ENCODE assay signal across 11 mouse cellular contexts in genomic region chr17:34692906-34693305, GRCm38 (mm10). TPM values are rescaled to one million over a fixed set of nuclear protein-coding genes. Genes with fewer than 3 reads are reported as not detected.
A peak's percentile ranks its signal among the peaks of the same experiment; 100 is the strongest.
DNase-seq lines count a peak whose midpoint lies in the region; TF ChIP-seq lines count a peak whose summit lies in the region.
"Had no signal": no experiment of that assay in that cellular context is flagged by ENCODE, and none has a peak within 500 bp of the region (broad histone marks: within the 10 kb centered on the region; RNA-seq: fewer than 3 reads in every experiment).

No protein-coding gene starts in this region.

- H3K27me3 ChIP-seq in heart, adult 2 months (ENCODE audit: control insufficient read depth, insufficient read depth, low read length) = no peaks in the 10 kb centered on the region
- peaks cover 10% of the 10 kb centered on the region; the same call in 1 of the 2 replicates for H3K27me3 ChIP-seq in heart, embryonic 10.5 days (ENCODE audit: insufficient read depth, poor library complexity, severe bottlenecking)
- H3K27me3 ChIP-seq: liver, embryonic 15.5 days had no signal

- no peaks in the 10 kb centered on the region for H3K36me3 ChIP-seq in heart, adult 2 months (ENCODE audit: control insufficient read depth, insufficient read depth, low read length)
- no peaks in the 10 kb centered on the region for H3K36me3 ChIP-seq in heart, embryonic 10.5 days
- H3K36me3 ChIP-seq: liver, embryonic 15.5 days had no signal

- peak; percentile 88 to 89 for DNase-seq in heart, adult 2 months
- no peak for DNase-seq in heart, embryonic 10.5 days (ENCODE audit: low spot score)
- peak; percentile 52 to 75 for DNase-seq in adrenal gland, postnatal 36 days
- DNase-seq in heart, postnatal 14 days = peak; percentile 87 to 92
- DNase-seq in lung, postnatal 25 days (ENCODE audit: low spot score) = peak; percentile 67
- no peak for DNase-seq in embryo, embryonic 11 days
- DNase-seq in frontal cortex, adult 2 months (ENCODE audit: extremely low spot score in 1 of 2, low spot score in 1 of 2) = no peak
- no peak for DNase-seq in left cerebral cortex, adult 18-20 months (ENCODE audit: low spot score in 2 of 2)
- DNase-seq: layer of hippocampus, postnatal 36 days had no signal

- H3K4me1 ChIP-seq in heart, adult 2 months (ENCODE audit: control insufficient read depth, insufficient read depth, low read length) = peaks cover 3% of the 10 kb centered on the region
- H3K4me1 ChIP-seq in heart, embryonic 10.5 days = peaks cover 16% of the 10 kb centered on the region; the same call in 1 of the 2 replicates
- H3K4me1 ChIP-seq: liver, embryonic 15.5 days had no signal

- intact Hi-C loops in heart, adult 2 months (cut with DNase I) = loop anchor here (5.0 kb wide), 1 partner anchor 36 kb away; no protein-coding TSS in a partner anchor
- intact Hi-C loops in heart, postnatal 14 days (cut with DNase I) = loop anchor here (5.0 kb wide), 1 partner anchor 41 kb away; no protein-coding TSS in a partner anchor

- WGBS in heart, adult 2 months = 40% methylated on average over 7 of the region's 7 CpGs
- 55% methylated on average over 7 of the region's 7 CpGs for WGBS in heart, embryonic 10.5 days

- no peak for TF ChIP-seq POLR2A in heart, adult 2 months (IDR thresholded peaks at IDR 0.05; ENCODE audit: insufficient read depth, low read depth, low read length)

- no peak overlapping the region for H3K4me3 ChIP-seq in heart, adult 2 months
- H3K4me3 ChIP-seq in heart, embryonic 10.5 days = no peak overlapping the region
- H3K4me3 ChIP-seq: liver, embryonic 15.5 days had no signal

- no peaks in the 10 kb centered on the region for H3K9me3 ChIP-seq in heart, embryonic 10.5 days
- H3K9me3 ChIP-seq: liver, embryonic 15.5 days had no signal

- no peaks in the 10 kb centered on the region for H3K79me2 ChIP-seq in heart, adult 2 months (replicated peaks; ENCODE audit: control insufficient read depth, insufficient read depth, low read length)

- no peak for TF ChIP-seq EP300 in heart, adult 2 months (IDR thresholded peaks at IDR 0.05; ENCODE audit: insufficient read depth, low read depth, low read length)

- TF ChIP-seq CTCF in heart, adult 2 months (IDR thresholded peaks at IDR 0.05) = no peak

- no peak overlapping the region for H3K9ac ChIP-seq in heart, adult 2 months (ENCODE audit: low read depth, low read length)
- H3K9ac ChIP-seq: liver, embryonic 15.5 days had no signal

- H3K27ac ChIP-seq in heart, adult 2 months = peak overlapping the region; percentile 68
- no peak overlapping the region for H3K27ac ChIP-seq in heart, embryonic 10.5 days
- H3K27ac ChIP-seq: liver, embryonic 15.5 days had no signal

RNA-seq across cellular contexts. Expression of gene Tnxb, which starts 22.6 kb away (rescaled TPM):
- total RNA-seq in heart, adult 2 months (2021) = 10 to 100 TPM; 28.5 to 28.8 TPM
- 27.3 and 32.7 TPM in 2 replicates for polyA plus RNA-seq in heart, adult 2 months (2012; rRNA removed)
- polyA plus RNA-seq in heart, embryonic 10.5 days (2016; fragmentation: Nextera tagmentation; extraction: Ambion mirVana) = 0.04 and 0.07 TPM in 2 replicates
- 10 to 100 TPM; 26.9 to 34.3 TPM for total RNA-seq in adrenal gland, postnatal 36 days (2021)
- total RNA-seq in heart, postnatal 14 days (2021) = 10 to 100 TPM; 48.6 to 56.7 TPM
- polyA plus RNA-seq in frontal cortex, adult 2 months (2012; rRNA removed) = 1.6 TPM in 2 replicates
- 1 to 10 TPM; 1.6 to 1.9 TPM for total RNA-seq in left cerebral cortex, adult 18-20 months (2021)
- total RNA-seq: common myeloid progenitor, adult 5-6 weeks had no signal

RNA-seq across cellular contexts. Expression of gene Atf6b, which starts 46.0 kb away (rescaled TPM):
- total RNA-seq in heart, adult 2 months (2021) = 10 to 100 TPM; 15.3 to 18.4 TPM
- 25.3 and 27.4 TPM in 2 replicates for polyA plus RNA-seq in heart, adult 2 months (2012; rRNA removed)
- polyA plus RNA-seq in heart, embryonic 10.5 days (2016; fragmentation: Nextera tagmentation; extraction: Ambion mirVana) = 74.0 and 76.8 TPM in 2 replicates
- 10 to 100 TPM; 45.7 to 58.8 TPM for total RNA-seq in adrenal gland, postnatal 36 days (2021)
- 10 to 100 TPM; 18.0 to 19.0 TPM for total RNA-seq in heart, postnatal 14 days (2021)
- polyA plus RNA-seq in frontal cortex, adult 2 months (2012; rRNA removed) = 57.7 and 59.6 TPM in 2 replicates
- 10 to 100 TPM; 60.1 to 63.2 TPM for total RNA-seq in left cerebral cortex, adult 18-20 months (2021)

RNA-seq across cellular contexts. Expression of gene Fkbpl, which starts 48.3 kb away (rescaled TPM):
- total RNA-seq in heart, adult 2 months (2021) = 1 to 10 TPM; 7.9 TPM
- 4.0 and 8.8 TPM in 2 replicates for polyA plus RNA-seq in heart, adult 2 months (2012; rRNA removed)
- 12.6 TPM in 2 replicates for polyA plus RNA-seq in heart, embryonic 10.5 days (2016; fragmentation: Nextera tagmentation; extraction: Ambion mirVana)
- total RNA-seq in adrenal gland, postnatal 36 days (2021) = 10 to 100 TPM; 12.7 to 15.8 TPM
- 1 to 10 TPM; 8.2 to 8.3 TPM for total RNA-seq in heart, postnatal 14 days (2021)
- 6.7 and 7.9 TPM in 2 replicates for polyA plus RNA-seq in frontal cortex, adult 2 months (2012; rRNA removed)
- total RNA-seq in left cerebral cortex, adult 18-20 months (2021) = 10 to 100 TPM; 11.4 to 14.3 TPM

RNA-seq across cellular contexts. Expression of gene C4b, which starts 50.8 kb away (rescaled TPM):
- 10 to 100 TPM; 16.8 to 19.7 TPM for total RNA-seq in heart, adult 2 months (2021)
- 18.0 and 26.6 TPM in 2 replicates for polyA plus RNA-seq in heart, adult 2 months (2012; rRNA removed)
- polyA plus RNA-seq in heart, embryonic 10.5 days (2016; fragmentation: Nextera tagmentation; extraction: Ambion mirVana) = not detected in 2 replicates
- 100 to 1,000 TPM; 140 to 152 TPM for total RNA-seq in adrenal gland, postnatal 36 days (2021)
- total RNA-seq in heart, postnatal 14 days (2021) = 10 to 100 TPM; 17.9 to 21.3 TPM
- polyA plus RNA-seq in frontal cortex, adult 2 months (2012; rRNA removed) = 18.8 and 22.8 TPM in 2 replicates
- 10 to 100 TPM; 29.6 to 32.7 TPM for total RNA-seq in left cerebral cortex, adult 18-20 months (2021)

Comparison
In these comparisons a context has a peak if more than half of its experiments do, and no peak if none do; other contexts are left out.
1. DNase-seq: peak in heart, adult 2 months (2 of 2), adrenal gland, postnatal 36 days (2 of 2), heart, postnatal 14 days (2 of 2) and lung, postnatal 25 days (single experiment); none in heart, embryonic 10.5 days (single experiment), embryo, embryonic 11 days (single experiment), frontal cortex, adult 2 months (0 of 2) and left cerebral cortex, adult 18-20 months (0 of 2).
2. RNA of gene Tnxb, which starts 22.6 kb away (total RNA-seq): 48.6 to 56.7 TPM in heart, postnatal 14 days, 26.9 to 34.3 TPM in adrenal gland, postnatal 36 days and 28.5 to 28.8 TPM in heart, adult 2 months; 1.6 to 1.9 TPM in left cerebral cortex, adult 18-20 months; every median in the first group is over 4 times any median in the second.